Mouse (Mus musculus) thymus, postnatal 14 days (tissue): ENCODE measurements at regions not wholly inside any gene's neighbourhood (a gene's known extent, or its start where the extent isn't known, plus 50 kb on each side); places are given as distances from the start of the nearest gene placed in this dataset.

ENCODE experiments used
- DNase-seq: peaks from one replicate; pipeline ENCODE4 v3.0.0; 2021

GRCm38 (mm10) chr8:103502991-103503767 lies 598.2 kb upstream of the Cdh5 start:
- DNase-seq = no peak

- DNase-seq = no peak
These were observed 595.1 kb upstream of the Cdh5 start for GRCm38 (mm10) chr8:103506334-103506733.

GRCm38 (mm10) chr8:103507068-103507467 lies 594.4 kb upstream of the Cdh5 start:
- no peak for DNase-seq

DNA sequence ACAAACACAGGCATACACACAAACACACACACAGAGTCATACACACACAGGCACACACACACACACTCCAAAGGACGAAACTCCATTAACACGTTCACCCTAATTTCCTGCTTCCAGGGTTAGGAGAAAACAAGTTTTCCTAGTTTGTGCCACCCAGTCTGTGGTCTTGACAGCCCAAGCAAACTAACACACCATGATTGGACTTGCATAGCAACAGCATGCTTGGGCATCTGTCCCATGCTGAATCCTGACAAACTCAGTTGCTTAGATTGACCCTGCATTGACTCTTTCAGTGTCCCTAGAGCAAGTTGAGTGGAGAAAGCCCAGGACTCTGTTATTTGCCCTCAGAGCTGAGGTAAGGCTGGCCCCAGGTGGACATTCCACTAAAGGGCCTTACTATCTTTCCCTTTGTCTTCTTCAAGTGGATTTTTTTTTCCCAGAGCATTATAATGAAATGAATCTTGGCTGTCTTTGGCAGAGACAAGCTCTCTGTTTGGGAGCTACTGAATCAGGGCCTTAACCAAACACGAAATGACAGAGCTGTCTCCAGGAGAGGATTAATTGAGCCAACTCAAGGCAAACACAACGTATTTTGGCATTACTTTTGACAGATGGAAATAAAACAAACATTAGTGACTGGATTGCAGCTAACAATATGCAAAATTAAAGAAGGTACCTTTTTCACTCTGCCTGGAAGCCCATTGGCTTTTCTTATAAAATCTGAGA lies 581.1 kb upstream of the Cdh5 start:
- no peak for DNase-seq

DNA sequence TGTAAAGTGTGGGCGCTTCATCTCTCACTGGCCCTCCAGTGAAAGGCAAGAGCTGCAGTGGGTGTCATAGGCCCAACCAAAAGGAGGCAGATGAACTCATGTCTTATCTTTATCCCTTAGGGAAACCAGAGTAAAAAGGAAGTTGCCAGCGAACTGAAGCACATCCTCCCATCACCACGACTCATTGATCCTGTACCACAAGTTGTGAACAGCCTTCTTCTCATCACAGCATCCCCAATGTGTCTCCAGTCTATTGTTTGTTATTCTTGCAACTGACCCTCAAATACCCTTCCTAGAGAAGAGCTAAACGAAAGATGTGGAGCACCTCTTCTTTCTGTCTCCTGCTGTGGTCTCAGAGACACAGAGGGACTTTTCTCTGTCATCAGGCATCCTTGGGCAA lies 570.5 kb upstream of the Cdh5 start:
- no peak for DNase-seq

DNA sequence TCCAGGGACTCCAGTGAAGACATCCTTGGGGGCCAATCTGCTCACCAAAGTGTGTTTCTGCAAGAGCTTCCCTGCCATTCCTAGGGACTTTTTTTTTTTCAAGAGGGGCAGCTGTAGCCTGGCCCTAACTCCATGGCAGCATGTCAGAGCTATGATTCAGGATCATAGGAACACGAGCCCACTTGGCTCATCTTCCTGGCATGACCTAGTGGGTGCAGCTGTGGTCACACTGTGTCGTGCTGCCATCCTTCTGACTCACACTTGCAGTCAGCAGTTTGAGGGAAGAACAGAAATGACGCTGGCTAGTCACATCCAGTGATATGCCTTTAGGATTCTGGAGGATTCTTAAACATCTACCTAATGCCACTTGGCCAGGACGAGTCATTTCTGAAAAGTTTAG lies 566.5 kb upstream of the Cdh5 start:
- no peak for DNase-seq

GRCm38 (mm10) chr8:103536856-103537255 lies 564.6 kb upstream of the Cdh5 start:
- DNase-seq = no peak

DNA sequence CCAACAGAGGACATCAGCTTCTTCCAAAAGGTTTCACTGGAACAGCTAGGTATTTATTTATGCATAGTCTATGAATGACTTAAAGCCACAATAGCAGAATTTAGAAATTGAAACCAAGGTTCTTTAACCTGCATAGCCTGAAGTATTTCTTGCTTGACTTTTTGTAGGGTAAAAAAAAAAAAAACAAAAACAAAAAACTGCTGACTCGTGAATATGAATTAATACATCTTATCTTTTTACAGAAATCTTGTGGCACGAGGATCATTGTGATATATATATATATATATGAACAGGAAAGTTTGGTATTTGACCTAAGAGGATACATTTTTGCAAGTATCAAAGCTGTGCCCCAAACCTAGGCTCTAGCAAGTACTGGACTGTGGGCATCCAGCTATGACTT lies 559.5 kb upstream of the Cdh5 start:
- no peak for DNase-seq

DNA sequence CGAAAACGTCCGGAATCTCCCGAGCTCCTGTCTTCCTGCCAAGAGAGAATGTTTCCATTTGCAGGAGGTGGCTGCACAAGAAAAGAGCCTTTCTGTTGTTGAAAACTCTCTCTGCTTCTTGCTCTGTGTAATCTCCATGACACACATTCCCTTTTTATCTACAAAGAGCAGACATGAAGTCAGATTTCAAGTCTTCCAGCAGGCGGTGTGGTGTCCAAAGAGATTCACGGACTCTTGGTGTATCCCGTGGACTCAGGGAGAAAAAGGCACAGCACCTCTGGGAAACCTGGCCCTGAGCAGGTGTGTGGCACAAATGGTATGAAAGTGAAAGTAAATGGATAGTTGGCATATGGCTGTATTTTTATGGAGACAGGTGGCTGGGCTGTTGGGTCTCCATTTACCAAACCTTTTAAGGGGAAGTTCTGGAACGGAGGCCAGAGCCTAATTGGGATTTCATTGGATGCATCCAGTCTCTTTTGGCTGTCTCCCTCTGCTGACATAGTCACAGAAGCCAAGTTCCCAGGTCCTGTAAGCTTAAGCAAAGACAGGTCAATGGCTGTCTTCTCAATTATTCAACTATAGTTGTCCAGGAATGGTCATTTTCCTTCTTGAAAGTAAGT lies 549.4 kb upstream of the Cdh5 start:
- DNase-seq = no peak

DNA sequence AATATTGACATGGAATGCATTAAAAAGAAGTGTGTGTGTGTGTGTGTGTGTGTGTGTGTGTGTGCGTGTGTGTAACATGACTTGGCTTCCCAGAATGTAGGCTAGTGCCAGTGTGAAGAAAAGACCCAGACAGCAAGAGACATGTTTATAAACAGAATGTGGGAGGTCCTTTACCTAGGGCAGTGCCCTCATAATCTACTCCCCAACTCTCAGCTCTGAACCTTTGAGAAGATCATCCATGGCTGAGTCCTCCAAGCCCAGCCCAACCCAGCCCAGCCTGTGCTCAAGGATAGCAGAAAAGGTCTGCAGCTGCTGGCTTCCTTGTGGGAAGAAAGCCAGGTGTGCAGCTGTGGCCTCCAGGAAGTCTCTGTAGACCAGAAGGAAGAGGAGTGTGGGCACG lies 539.8 kb upstream of the Cdh5 start:
- no peak for DNase-seq

DNA sequence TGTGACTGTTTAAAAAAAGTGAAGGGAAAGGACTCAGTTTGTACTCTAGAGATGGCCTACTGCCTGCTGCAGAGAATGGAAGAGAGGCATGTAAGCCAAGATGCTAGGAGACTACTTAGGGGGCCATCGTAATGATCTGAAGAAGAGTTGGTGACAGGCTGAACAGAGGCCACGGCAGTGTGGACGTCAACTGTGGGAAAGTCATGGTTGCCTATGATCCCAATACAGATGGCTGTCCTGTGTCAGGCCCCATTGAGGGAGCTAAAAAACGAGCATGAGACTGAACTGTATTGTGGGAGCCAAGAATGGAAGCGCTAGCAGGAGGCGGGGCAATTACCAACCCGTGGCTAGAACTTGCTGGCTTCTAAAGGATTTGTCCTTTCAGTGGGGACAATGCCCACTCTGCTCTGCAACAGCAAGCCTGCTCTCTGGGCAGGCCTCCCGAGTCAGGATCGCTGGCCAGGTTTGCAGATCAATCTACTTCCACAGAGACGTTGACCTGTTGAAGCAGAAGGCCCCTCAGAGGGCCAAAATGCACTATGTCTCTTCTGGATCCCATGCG lies 530.5 kb upstream of the Cdh5 start:
- DNase-seq = no peak

- DNase-seq = no peak
These were observed 524.3 kb upstream of the Cdh5 start for GRCm38 (mm10) chr8:103577147-103577546.

DNA sequence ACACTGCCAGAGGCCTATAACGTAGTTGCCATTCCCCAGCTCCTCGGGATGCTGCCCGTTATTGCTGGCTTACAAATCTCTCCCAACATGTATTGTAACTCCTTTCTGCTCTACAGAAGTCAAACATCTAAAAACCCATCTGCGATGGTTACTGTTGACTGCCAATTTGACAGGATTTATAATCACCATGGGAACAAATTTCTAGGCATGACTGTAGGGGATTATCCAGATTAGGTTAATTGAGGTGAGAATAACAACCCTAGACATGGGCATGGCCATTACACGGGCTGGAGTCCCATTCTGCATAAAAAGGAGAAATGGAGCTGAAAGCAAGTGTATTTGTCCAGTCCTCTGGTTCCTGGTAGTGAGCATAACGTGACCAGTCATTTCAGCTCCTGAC lies 523.4 kb upstream of the Cdh5 start:
- no peak for DNase-seq

DNA sequence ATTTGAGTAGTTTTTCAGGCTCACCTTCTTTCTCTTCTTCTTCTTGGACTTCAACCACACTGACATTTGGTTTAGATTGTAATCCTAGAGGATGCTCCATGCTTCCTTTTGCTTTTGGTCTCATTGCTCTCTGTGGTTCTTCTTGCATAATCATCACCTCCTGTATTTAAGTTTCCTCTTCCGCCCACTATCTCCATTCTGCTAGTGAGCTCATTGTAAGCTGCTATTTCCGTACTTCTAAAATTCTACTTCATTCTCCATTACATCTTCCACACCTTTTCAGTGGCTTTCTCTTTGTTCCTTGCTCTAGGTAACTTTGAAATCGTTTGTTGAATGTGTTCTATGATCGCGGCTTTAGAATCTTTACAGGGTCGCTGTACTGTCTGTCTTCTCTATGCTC lies 493.1 kb upstream of the Cdh5 start:
- DNase-seq = no peak

DNA sequence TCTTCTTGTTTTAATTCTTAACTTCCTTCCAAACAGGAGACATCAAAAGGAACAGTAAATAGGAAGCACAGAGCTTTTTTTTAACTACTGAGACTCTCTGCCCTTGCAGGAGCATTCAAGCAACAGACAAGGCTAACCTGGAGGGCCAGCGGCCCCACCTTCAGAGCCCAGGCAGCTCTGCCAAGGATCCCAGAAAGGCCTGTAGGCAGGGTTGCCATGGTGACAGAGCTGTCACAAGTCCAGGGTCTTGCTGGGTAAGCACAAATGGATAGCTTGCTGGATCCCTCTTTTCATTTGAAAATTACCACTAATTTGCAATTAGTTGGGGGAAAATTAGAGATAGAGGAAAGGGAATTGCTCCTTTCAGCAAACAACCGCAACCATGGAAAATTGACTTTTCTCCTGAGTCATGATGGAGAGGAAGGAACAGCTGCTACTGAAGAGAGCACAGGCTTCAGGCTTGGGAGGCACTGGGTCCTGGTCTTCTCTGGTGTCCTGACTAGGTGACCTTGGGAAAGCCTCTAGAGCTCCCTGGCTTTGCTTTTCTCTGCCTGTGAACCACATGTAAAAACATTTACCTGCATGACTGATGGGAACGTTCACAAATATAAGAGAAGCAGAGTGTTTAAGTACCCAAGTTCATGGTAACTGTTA lies 477.5 kb upstream of the Cdh5 start:
- no peak for DNase-seq

DNA sequence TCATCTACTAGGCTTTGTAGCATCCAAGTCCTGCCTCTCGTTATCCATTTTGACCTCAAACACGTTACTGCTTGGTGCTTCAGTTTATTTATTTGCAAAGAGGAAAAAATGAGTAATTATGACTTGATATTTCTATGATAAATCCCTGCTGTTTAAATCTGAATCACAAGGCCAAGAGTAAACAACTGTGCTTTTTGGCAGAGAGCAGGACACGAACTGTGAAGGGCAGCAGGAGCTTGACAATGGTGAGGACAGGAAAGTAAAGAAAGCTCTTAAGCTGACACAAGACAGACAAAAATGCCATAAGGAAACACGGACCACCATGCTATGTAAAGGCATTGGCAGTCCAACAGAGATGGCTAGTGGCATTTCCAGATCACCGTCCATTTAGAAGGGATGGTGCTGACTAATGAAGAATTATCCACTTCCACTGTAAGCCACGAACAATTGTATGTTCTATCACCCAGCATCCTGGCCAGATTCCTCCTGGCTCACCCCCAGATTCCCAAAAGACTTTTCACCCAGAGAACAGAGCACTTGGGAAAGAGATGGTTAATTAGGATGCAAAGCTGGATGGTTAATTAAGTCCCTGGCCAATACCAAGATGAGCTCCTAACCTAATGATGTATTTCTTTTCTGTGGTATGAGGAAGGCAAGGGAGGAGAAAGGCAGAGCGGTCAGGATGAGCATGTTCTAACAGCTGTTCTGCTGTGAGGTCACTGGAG lies 476.1 kb upstream of the Cdh5 start:
- no peak for DNase-seq

DNA sequence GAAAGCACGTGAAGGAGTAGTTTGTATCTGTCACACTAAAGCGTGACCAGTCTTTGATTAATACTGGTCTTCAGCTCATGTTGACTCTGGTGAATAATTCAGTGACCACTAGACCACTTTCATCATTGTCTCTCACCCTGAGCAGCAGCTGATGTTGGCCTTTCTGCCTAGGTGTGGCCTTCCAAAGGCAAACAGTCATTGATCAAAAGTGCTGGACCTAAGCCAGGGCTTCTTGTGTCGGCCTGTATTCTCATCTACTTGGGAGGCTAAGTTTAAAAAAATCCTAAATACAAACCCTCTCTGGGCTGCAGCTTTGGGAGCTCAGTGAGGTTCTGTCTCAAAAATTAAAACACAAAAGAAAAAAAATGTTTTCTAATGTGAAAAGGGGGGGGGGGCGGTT lies 475.0 kb upstream of the Cdh5 start:
- no peak for DNase-seq

GRCm38 (mm10) chr8:103632543-103632942 lies 468.9 kb upstream of the Cdh5 start:
- no peak for DNase-seq

GRCm38 (mm10) chr8:103634951-103635350 lies 466.5 kb upstream of the Cdh5 start:
- no peak for DNase-seq

DNA sequence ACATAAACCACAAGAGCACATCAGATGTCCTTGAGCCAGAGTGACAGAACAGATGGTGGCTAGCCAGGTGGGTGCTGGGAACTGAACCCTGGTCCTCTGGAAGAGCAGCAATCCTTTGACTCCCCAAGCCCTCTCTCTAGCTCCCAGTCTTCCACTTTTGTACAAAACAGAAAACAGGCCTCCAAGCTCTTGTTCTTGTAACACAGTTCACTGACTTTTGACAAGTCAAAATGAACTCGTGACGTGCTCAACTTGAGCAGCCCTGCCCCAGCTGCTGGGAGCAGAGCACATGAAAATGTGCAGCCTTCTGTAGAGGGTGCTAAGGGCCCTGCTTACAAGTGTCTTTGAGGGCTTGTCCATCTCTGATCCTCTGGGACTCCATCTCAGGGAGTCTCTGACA lies 457.8 kb upstream of the Cdh5 start:
- no peak for DNase-seq

GRCm38 (mm10) chr8:103644106-103644505 lies 457.3 kb upstream of the Cdh5 start:
- no peak for DNase-seq

GRCm38 (mm10) chr8:103644845-103645244 lies 456.6 kb upstream of the Cdh5 start:
- no peak for DNase-seq

DNA sequence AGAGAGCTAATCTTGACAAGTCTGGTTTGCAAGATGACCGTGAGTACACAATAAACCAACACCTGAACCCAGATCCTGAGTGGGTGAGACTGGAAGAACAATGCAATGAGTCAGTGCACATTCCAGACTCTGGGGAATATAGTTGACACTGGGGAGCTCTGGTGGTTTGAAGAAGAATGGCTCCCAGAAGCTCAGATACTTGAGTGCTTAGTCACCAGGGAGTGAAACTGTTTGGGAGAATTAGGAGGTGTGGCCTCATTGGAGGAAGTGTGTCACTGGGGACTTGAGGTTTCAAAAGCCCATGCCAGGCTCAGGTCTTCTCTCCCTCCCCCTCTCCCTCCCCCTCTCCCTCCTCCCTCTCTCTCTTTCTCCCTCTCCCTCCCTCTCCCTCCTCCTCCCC lies 436.6 kb upstream of the Cdh5 start:
- DNase-seq = no peak
